In the genomic region with DNA sequence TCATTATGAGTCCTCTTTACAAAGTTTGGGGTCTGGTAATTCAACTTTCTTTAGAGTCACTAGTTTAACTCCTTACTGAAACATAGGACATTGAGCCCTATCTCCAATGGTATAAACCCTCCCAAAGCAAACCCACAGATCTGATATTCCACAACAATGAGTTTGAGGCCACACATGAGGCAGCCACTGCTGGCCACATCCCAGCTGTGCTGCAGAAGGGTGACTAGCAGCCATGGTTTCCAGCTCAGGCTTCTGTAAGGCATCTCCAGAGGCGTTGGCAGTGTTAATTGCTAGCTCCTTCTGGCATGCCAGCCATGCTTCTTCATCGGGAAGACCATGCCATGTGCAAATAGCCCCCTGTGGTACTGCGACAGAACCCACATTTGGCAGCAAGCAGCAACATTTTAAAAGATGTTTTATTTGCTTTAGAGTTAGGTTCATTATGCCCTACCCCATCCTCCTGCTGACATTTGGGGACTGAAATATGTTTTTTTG, we compare ENCODE assay signal across 27 mouse cellular contexts.
DNase-seq lines count a peak whose midpoint lies in the region; ATAC-seq and TF ChIP-seq lines count a peak whose summit lies in the region.
"Had no signal": no experiment of that assay in that cellular context is flagged by ENCODE, and none has a peak within 500 bp of the region (broad histone marks: within the 10 kb centered on the region; RNA-seq: fewer than 3 reads in every experiment).

No protein-coding gene starts in this region.

- H3K27ac ChIP-seq in embryonic facial prominence, embryonic 14.5 days (replicated peaks; ENCODE audit: low read depth, low read length), result no peak overlapping the region
- H3K27ac ChIP-seq in embryonic facial prominence, embryonic 10.5 days (replicated peaks), result no peak overlapping the region
- H3K27ac ChIP-seq: embryonic facial prominence, embryonic 15.5 days; forebrain, embryonic 13.5 days; heart, embryonic 15.5 days; hindbrain, embryonic 14.5 days; hindbrain, postnatal 0 days had no signal

- TF ChIP-seq POLR2A in myocyte (IDR thresholded peaks at IDR 0.05; ENCODE audit: insufficient read length, low read depth), result no peak

- no peaks in the 10 kb centered on the region for H3K27me3 ChIP-seq in embryonic facial prominence, embryonic 14.5 days (replicated peaks; ENCODE audit: control insufficient read depth, insufficient read depth, low read length)
- H3K27me3 ChIP-seq in embryonic facial prominence, embryonic 10.5 days (replicated peaks; ENCODE audit: low read depth, poor library complexity, severe bottlenecking), result no peaks in the 10 kb centered on the region
- no peaks in the 10 kb centered on the region for H3K27me3 ChIP-seq in myocyte (ENCODE audit: control insufficient read depth, insufficient read depth, insufficient read length)
- H3K27me3 ChIP-seq: embryonic facial prominence, embryonic 15.5 days; forebrain, embryonic 13.5 days; heart, embryonic 12.5 days; heart, embryonic 15.5 days had no signal

- no peak overlapping the region for H3K4me2 ChIP-seq in embryonic facial prominence, embryonic 14.5 days (ENCODE audit: low read depth, low read length)
- peak overlapping the region; percentile 70 for H3K4me2 ChIP-seq in myocyte (ENCODE audit: low read depth)
- H3K4me2 ChIP-seq: embryonic facial prominence, embryonic 15.5 days; forebrain, embryonic 13.5 days; heart, embryonic 12.5 days; heart, embryonic 15.5 days; hindbrain, embryonic 14.5 days had no signal

- H3K9me3 ChIP-seq in embryonic facial prominence, embryonic 14.5 days (ENCODE audit: control insufficient read depth, low read length), result no peaks in the 10 kb centered on the region
- no peaks in the 10 kb centered on the region for H3K9me3 ChIP-seq in embryonic facial prominence, embryonic 10.5 days
- H3K9me3 ChIP-seq: embryonic facial prominence, embryonic 15.5 days; forebrain, embryonic 13.5 days; heart, embryonic 12.5 days; heart, embryonic 15.5 days had no signal

- no peak for ATAC-seq in embryonic facial prominence, embryonic 14.5 days (ENCODE audit: low read depth)
- ATAC-seq in erythroblast, adult 5-6 weeks (replicated peaks; ENCODE audit: low FRiP score, poor library complexity, severe bottlenecking), result no peak
- ATAC-seq: activated CD4-positive, CD25-positive, alpha-beta regulatory T cell, adult 4 months; forebrain, embryonic 13.5 days; forebrain, postnatal 0 days; hindbrain, postnatal 0 days; inflammation-experienced regulatory T-cells, adult 6 months; intestine, embryonic 16.5 days had no signal

- peak; percentile 9 for DNase-seq in embryonic facial prominence, embryonic 14.5 days (ENCODE audit: low spot score)
- no peak for DNase-seq in embryonic facial prominence, embryonic 10.5 days (ENCODE audit: low spot score)
- DNase-seq in left cerebral cortex, postnatal 4 days, result peak; percentile 16
- no peak for DNase-seq in left cerebral cortex, postnatal 14 days (ENCODE audit: low spot score in 2 of 2)
- DNase-seq: adrenal gland, adult 8-10 months; adrenal gland, postnatal 25 days; cerebellum, adult 18-20 months; cerebellum, adult 9-10 months; cerebellum, postnatal 36 days; embryo, embryonic 11 days; forebrain, postnatal 0 days; gastrocnemius, postnatal 14 days; heart, postnatal 14 days; heart, postnatal 4 days; kidney, adult 18-20 months had no signal

- H3K4me3 ChIP-seq in embryonic facial prominence, embryonic 14.5 days (ENCODE audit: low read depth, low read length), result no peak overlapping the region
- no peak overlapping the region for H3K4me3 ChIP-seq in embryonic facial prominence, embryonic 10.5 days
- H3K4me3 ChIP-seq in myocyte, result no peak overlapping the region
- H3K4me3 ChIP-seq: embryonic facial prominence, embryonic 15.5 days; erythroblast, embryonic 14.5 days; forebrain, embryonic 13.5 days; heart, embryonic 12.5 days; heart, embryonic 15.5 days had no signal

- peaks cover 5% of the 10 kb centered on the region for H3K4me1 ChIP-seq in embryonic facial prominence, embryonic 14.5 days (ENCODE audit: control insufficient read depth, insufficient read depth, low read length)
- H3K4me1 ChIP-seq in embryonic facial prominence, embryonic 10.5 days, result 0 out of 2 replicates have a peak, but pooled peaks cover 3% of the 10 kb centered on the region
- H3K4me1 ChIP-seq: forebrain, embryonic 13.5 days; heart, embryonic 12.5 days; heart, embryonic 15.5 days had no signal

- no peaks in the 10 kb centered on the region for H3K79me2 ChIP-seq in myocyte (ENCODE audit: control insufficient read depth, insufficient read depth)

- no peak overlapping the region for H3K9ac ChIP-seq in embryonic facial prominence, embryonic 14.5 days (ENCODE audit: low read depth, low read length)
- H3K9ac ChIP-seq: embryonic facial prominence, embryonic 15.5 days; forebrain, embryonic 13.5 days; forebrain, postnatal 0 days; heart, embryonic 12.5 days; heart, embryonic 15.5 days; hindbrain, embryonic 14.5 days had no signal

- intact Hi-C loops in left cerebral cortex, postnatal 4 days (cut with DNase I), result no loop called here
- intact Hi-C loops in left cerebral cortex, postnatal 14 days (cut with DNase I), result no loop called here

- WGBS in embryonic facial prominence, embryonic 14.5 days, result 62% methylated on average over 3 of the region's 3 CpGs
- 76% methylated on average over 3 of the region's 3 CpGs for WGBS in embryonic facial prominence, embryonic 10.5 days

- H3ac ChIP-seq in myocyte (ENCODE audit: control insufficient read depth, insufficient read length), result no peak overlapping the region

- no peaks in the 10 kb centered on the region for H3K36me3 ChIP-seq in embryonic facial prominence, embryonic 14.5 days (ENCODE audit: control insufficient read depth, insufficient read depth, low read length)
- H3K36me3 ChIP-seq in embryonic facial prominence, embryonic 10.5 days (replicated peaks), result no peaks in the 10 kb centered on the region
- H3K36me3 ChIP-seq in myocyte (ENCODE audit: control insufficient read depth, insufficient read depth), result no peaks in the 10 kb centered on the region
- H3K36me3 ChIP-seq: embryonic facial prominence, embryonic 15.5 days; heart, embryonic 12.5 days; heart, embryonic 15.5 days had no signal

TF ChIP-seq in myocyte, 11 proteins besides CTCF, POLR2A, EP300 and RAD21:
- TF ChIP-seq MAX (IDR thresholded peaks at IDR 0.05; ENCODE audit: low read depth) (no peak), REST (IDR thresholded peaks at IDR 0.05; ENCODE audit: insufficient read depth, insufficient read length) (no peak), MYOG (IDR thresholded peaks at IDR 0.05; ENCODE audit: control insufficient read depth in 1 of 3, insufficient read depth in 1 of 3, insufficient read length in 2 of 3, low read depth in 2 of 3) (peak in 1 of 3 experiments; percentile 68), MYOD1 (IDR thresholded peaks at IDR 0.05; ENCODE audit: control insufficient read depth in 1 of 3, insufficient read length in 2 of 3, low read depth in 2 of 3) (peak in 1 of 3 experiments; percentile 60), E2F4 (IDR thresholded peaks at IDR 0.05; ENCODE audit: insufficient read depth) (no peak), USF1 (IDR thresholded peaks at IDR 0.05; ENCODE audit: low read depth) (no peak), TCF12 (IDR thresholded peaks at IDR 0.05; ENCODE audit: insufficient read depth, poor library complexity, severe bottlenecking) (no peak), SRF (IDR thresholded peaks at IDR 0.05; ENCODE audit: control insufficient read depth, insufficient read length, low read depth) (no peak)

Comparison
In these comparisons a context has a peak if more than half of its experiments do, and no peak if none do; other contexts are left out.
1. DNase-seq: peak in embryonic facial prominence, embryonic 14.5 days (single experiment) and left cerebral cortex, postnatal 4 days (single experiment); none in embryonic facial prominence, embryonic 10.5 days (single experiment) and left cerebral cortex, postnatal 14 days (0 of 2).